Mouse (Mus musculus) MEL (cell line): ENCODE data around the gene Ttpal. TPM values are rescaled to one million over a fixed set of nuclear protein-coding genes. Genes with fewer than 3 reads are reported as not detected.

ENCODE experiments used
- DNase-seq: peaks from one replicate; pipeline ENCODE4 v3.0.0; 2011; ENCODE audit warnings: low read depth, low spot score
- H3K27ac ChIP-seq: 2 replicates; pipeline ENCODE4 v1.5.1; 2012; ENCODE audit warnings: low read depth, mild to moderate bottlenecking, control low read depth, low read length, moderate library complexity; ENCODE audit not compliant: control insufficient read depth
- H3K27me3 ChIP-seq, 2 experiments: fragments of 150-350 bp in 1 of 2; sonication (generic) in 1 of 2; 2 replicates each; pipeline ENCODE4 v1.6.1; 2012; ENCODE audit warnings: low read length in 2 of 2, mild to moderate bottlenecking in 2 of 2, improper control_type of control experiment in 1 of 2, moderate library complexity in 1 of 2; ENCODE audit not compliant: insufficient read depth in 2 of 2, control insufficient read depth in 1 of 2
- H3K36me3 ChIP-seq, 2 experiments: 2 replicates each; pipeline ENCODE4 v1.6.1; 2012 to 2014; ENCODE audit warnings: low read length in 2 of 2, improper control_type of control experiment in 1 of 2, inconsistent platforms in 1 of 2, mild to moderate bottlenecking in 1 of 2; ENCODE audit not compliant: insufficient read depth in 2 of 2, control insufficient read depth in 1 of 2
- H3K4me1 ChIP-seq, 2 experiments: fragments of 150-350 bp in 1 of 2; sonication (generic) in 1 of 2; 2 replicates each; pipeline ENCODE4 v1.6.1; 2012; ENCODE audit warnings: low read length in 2 of 2, improper control_type of control experiment in 1 of 2, mild to moderate bottlenecking in 1 of 2; ENCODE audit not compliant: insufficient read depth in 2 of 2, control insufficient read depth in 1 of 2
- H3K4me3 ChIP-seq, 2 experiments: fragments of 150-350 bp in 1 of 2; sonication (generic) in 1 of 2; 2 replicates each; pipeline ENCODE4 v1.5.1; 2012; ENCODE audit warnings: low read depth in 2 of 2, low read length in 2 of 2, mild to moderate bottlenecking in 2 of 2, moderate library complexity in 2 of 2, control low read depth in 1 of 2, improper control_type of control experiment in 1 of 2; ENCODE audit not compliant: control insufficient read depth in 1 of 2, insufficient read depth in 1 of 2
- H3K79me2 ChIP-seq: 2 replicates; pipeline ENCODE4 v1.6.1; 2012; ENCODE audit warnings: mild to moderate bottlenecking, low read length, moderate library complexity; ENCODE audit not compliant: control insufficient read depth, poor library complexity, insufficient read depth
- H3K9ac ChIP-seq: 2 replicates; pipeline ENCODE4 v1.6.1; 2012; ENCODE audit warnings: low read depth, mild to moderate bottlenecking, control low read depth, low read length, moderate library complexity; ENCODE audit not compliant: control insufficient read depth, poor library complexity, severe bottlenecking
- H3K9me3 ChIP-seq: fragments of 150-350 bp; sonication (generic); replicated peaks from 2 replicates; pipeline ENCODE4 v1.6.1; 2012; ENCODE audit warnings: mild to moderate bottlenecking, low read length, improper control_type of control experiment, moderate library complexity; ENCODE audit not compliant: insufficient read depth
- BHLHE40 ChIP-seq: IDR thresholded peaks from 2 replicates; pipeline ENCODE4 v1.6.1; 2012; ENCODE audit warnings: low read depth, mild to moderate bottlenecking, inconsistent platforms, low read length, improper control_type of control experiment, borderline replicate concordance
- CHD1 ChIP-seq: IDR thresholded peaks from 2 replicates; pipeline ENCODE4 v1.6.1; 2012; ENCODE audit warnings: low read depth, mild to moderate bottlenecking, inconsistent platforms, low read length, improper control_type of control experiment
- CHD2 ChIP-seq: IDR thresholded peaks from 2 replicates; pipeline ENCODE4 v1.6.1; 2011; ENCODE audit warnings: low read length, improper control_type of control experiment
- CTCF ChIP-seq, 3 experiments: IDR thresholded peaks in 2 of 3; conservative IDR thresholded peaks in 1 of 3; 2 replicates each; pipeline ENCODE4 v1.5.1; 2011 to 2012; ENCODE audit warnings: low read length in 3 of 3, low read depth in 2 of 3, mild to moderate bottlenecking in 2 of 3, improper control_type of control experiment in 1 of 3, inconsistent platforms in 1 of 3, mixed read lengths in 1 of 3, moderate library complexity in 1 of 3; ENCODE audit not compliant: control insufficient read depth in 1 of 3, insufficient read depth in 1 of 3, poor library complexity in 1 of 3, severe bottlenecking in 1 of 3
- ELF1 ChIP-seq: IDR thresholded peaks from 2 replicates; pipeline ENCODE4 v1.6.1; 2014; ENCODE audit warnings: low read depth, mild to moderate bottlenecking, inconsistent platforms, low read length, improper control_type of control experiment, moderate library complexity
- EP300 ChIP-seq, 2 experiments: IDR thresholded peaks; 2 replicates each; pipeline ENCODE4 v1.6.1; 2011; ENCODE audit warnings: improper control_type of control experiment in 2 of 2, low read length in 2 of 2, low read depth in 1 of 2, mild to moderate bottlenecking in 1 of 2
- ETS1 ChIP-seq: IDR thresholded peaks from 2 replicates; pipeline ENCODE4 v1.6.1; 2012; ENCODE audit warnings: low read depth, mild to moderate bottlenecking, inconsistent platforms, low read length, improper control_type of control experiment, moderate library complexity
- GABPA ChIP-seq: IDR thresholded peaks from 2 replicates; pipeline ENCODE4 v1.6.1; 2012; ENCODE audit warnings: low read depth, mild to moderate bottlenecking, inconsistent platforms, low read length, improper control_type of control experiment, moderate library complexity
- JUND ChIP-seq: IDR thresholded peaks from 2 replicates; pipeline ENCODE4 v1.6.1; 2011; ENCODE audit warnings: low read depth, mild to moderate bottlenecking, improper control_type of control experiment, low read length
- KAT2A ChIP-seq: conservative IDR thresholded peaks from 2 replicates; pipeline ENCODE4 v1.6.1; 2012; ENCODE audit warnings: low read depth, low read length, improper control_type of control experiment, inconsistent platforms
- MAFK ChIP-seq: IDR thresholded peaks from 2 replicates; pipeline ENCODE4 v1.6.1; 2011; ENCODE audit warnings: low read depth, mild to moderate bottlenecking, low read length, improper control_type of control experiment, borderline replicate concordance
- MAX ChIP-seq: IDR thresholded peaks from 2 replicates; pipeline ENCODE4 v1.6.1; 2011; ENCODE audit warnings: low read length, improper control_type of control experiment
- MEF2A ChIP-seq: IDR thresholded peaks from 2 replicates; pipeline ENCODE4 v1.6.1; 2014; ENCODE audit warnings: low read depth, mild to moderate bottlenecking, inconsistent platforms, low read length, improper control_type of control experiment; ENCODE audit not compliant: poor library complexity, insufficient replicate concordance, severe bottlenecking; ENCODE audit errors: extremely low read depth
- MYB ChIP-seq: IDR thresholded peaks from 2 replicates; pipeline ENCODE4 v1.6.1; 2011; ENCODE audit warnings: mild to moderate bottlenecking, low read depth, low read length, improper control_type of control experiment
- MYC ChIP-seq: IDR thresholded peaks from 2 replicates; pipeline ENCODE4 v1.6.1; 2011; ENCODE audit warnings: low read depth, mild to moderate bottlenecking, low read length, improper control_type of control experiment, moderate library complexity
- NRF1 ChIP-seq: IDR thresholded peaks from 2 replicates; pipeline ENCODE4 v1.6.1; 2014; ENCODE audit warnings: low read depth, mild to moderate bottlenecking, inconsistent platforms, low read length, improper control_type of control experiment, moderate library complexity; ENCODE audit not compliant: poor library complexity, insufficient read depth, severe bottlenecking
- POLR2A ChIP-seq, 2 experiments: IDR thresholded peaks; 2 replicates each; pipeline ENCODE4 v1.6.1; 2011 to 2012; ENCODE audit warnings: low read length in 2 of 2, mild to moderate bottlenecking in 2 of 2, control low read depth in 1 of 2, improper control_type of control experiment in 1 of 2, low read depth in 1 of 2, moderate library complexity in 1 of 2; ENCODE audit not compliant: control insufficient read depth in 1 of 2, insufficient read depth in 1 of 2, poor library complexity in 1 of 2
- POLR2AphosphoS2 ChIP-seq: IDR thresholded peaks from 2 replicates; pipeline ENCODE4 v1.6.1; 2011; ENCODE audit warnings: low read length, improper control_type of control experiment
- POLR2AphosphoS5 ChIP-seq: IDR thresholded peaks from 2 replicates; pipeline ENCODE4 v1.6.1; 2012; ENCODE audit warnings: low read depth, borderline replicate concordance, mild to moderate bottlenecking, inconsistent platforms, low read length, moderate library complexity, mixed read lengths
- SIN3A ChIP-seq: IDR thresholded peaks from 2 replicates; pipeline ENCODE4 v1.6.1; 2012; ENCODE audit warnings: low read length, improper control_type of control experiment, inconsistent platforms
- SMC3 ChIP-seq: IDR thresholded peaks from 2 replicates; pipeline ENCODE4 v1.6.1; 2011; ENCODE audit warnings: low read depth, low read length, improper control_type of control experiment
- TBP ChIP-seq: IDR thresholded peaks from 2 replicates; pipeline ENCODE4 v1.8.0; 2011; ENCODE audit warnings: low read depth, low read length, improper control_type of control experiment
- UBTF ChIP-seq: IDR thresholded peaks from 2 replicates; pipeline ENCODE4 v1.6.1; 2012; ENCODE audit warnings: low read depth, mild to moderate bottlenecking, inconsistent platforms, low read length, improper control_type of control experiment, moderate library complexity, borderline replicate concordance; ENCODE audit not compliant: insufficient read depth
- USF1 ChIP-seq: IDR thresholded peaks from 2 replicates; pipeline ENCODE4 v1.6.1; 2014; ENCODE audit warnings: low read depth, mild to moderate bottlenecking, inconsistent platforms, low read length, improper control_type of control experiment, moderate library complexity
- USF2 ChIP-seq, 2 experiments: IDR thresholded peaks; 2 replicates each; pipeline ENCODE4 v1.6.1; 2011 to 2012; ENCODE audit warnings: improper control_type of control experiment in 2 of 2, low read length in 2 of 2, borderline replicate concordance in 1 of 2, inconsistent platforms in 1 of 2, low read depth in 1 of 2, mild to moderate bottlenecking in 1 of 2; ENCODE audit not compliant: insufficient read depth in 1 of 2
- ZNF384 ChIP-seq: IDR thresholded peaks from 2 replicates; pipeline ENCODE4 v1.6.1; 2012; ENCODE audit warnings: low read depth, mild to moderate bottlenecking, inconsistent platforms, low read length, improper control_type of control experiment
- polyA plus RNA-seq, 2 experiments: library from polyadenylated mRNA; stranded (reverse) in 1 of 2; unstranded in 1 of 2; fragments of >175 nt in 1 of 2; fragments of >200 nt in 1 of 2; gene quantifications; 2 replicates each; pipeline versions ENCODE4 v1.2.1 to v1.2.4; 2012; ENCODE audit warnings: low replicate concordance in 2 of 2, low read depth in 1 of 2; ENCODE audit not compliant: insufficient read length in 2 of 2, insufficient read depth in 1 of 2, missing spikeins in 1 of 2
- total RNA-seq: library from RNA; depleted of rRNA; stranded (reverse); fragments of 300-350 nt; gene quantifications from 2 replicates; pipeline ENCODE4 v1.2.3, GENCODE M21; 2012

Ttpal gene
- total and polyA plus RNA-seq, 3 experiments: 18.9 to 20.4 TPM; not detected in 1

DNA sequence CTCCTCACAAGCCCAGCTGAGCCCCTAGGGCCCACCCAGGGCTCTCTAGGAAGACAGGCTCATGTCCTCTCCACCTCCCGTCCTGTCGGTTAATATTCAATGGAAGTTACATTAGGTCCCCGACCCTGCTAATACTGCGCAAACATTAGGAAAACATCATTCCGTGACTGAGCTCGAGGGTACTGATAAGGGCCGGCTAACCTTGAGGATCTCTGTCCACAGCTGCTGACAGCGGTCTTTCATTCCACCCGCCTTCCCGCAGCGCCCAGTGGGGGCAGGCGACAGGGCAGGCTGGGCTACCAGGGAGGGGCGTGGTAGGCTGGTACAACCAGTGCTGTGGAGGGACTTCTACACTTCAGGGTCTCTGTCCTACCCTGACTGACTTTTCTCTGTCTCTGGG lies 46.7 kb upstream of the Ttpal start:
- no peak overlapping the region for H3K9ac ChIP-seq
- H3K27me3 ChIP-seq: peaks cover 3 to 4% of the 10 kb centered on the region in 2 experiments; a peak in 3 of 4 replicates
- H3K9me3 ChIP-seq: no peaks in the 10 kb centered on the region
- no peak for TF ChIP-seq EP300 (IDR thresholded peaks at IDR 0.05; ENCODE audit: low read depth in 1 of 2, low read length in 2 of 2)
- no peak for TF ChIP-seq MAFK
- TF ChIP-seq GABPA: no peak
- no peak for TF ChIP-seq MAX
- TF ChIP-seq KAT2A: no peak
- TF ChIP-seq MEF2A: no peak
- TF ChIP-seq CHD2: no peak
- TF ChIP-seq POLR2AphosphoS2: no peak
- TF ChIP-seq ZNF384: no peak
- no peak for TF ChIP-seq CHD1
- no peak for TF ChIP-seq NRF1
- TF ChIP-seq BHLHE40: no peak
- TF ChIP-seq USF2 (IDR thresholded peaks at IDR 0.05; ENCODE audit: borderline replicate concordance in 1 of 2, insufficient read depth in 1 of 2, low read depth in 1 of 2, low read length in 2 of 2): no peak
- TF ChIP-seq JUND: no peak
- peaks cover 0 to 16% of the 10 kb centered on the region in 2 experiments; a peak in 2 of 4 replicates for H3K36me3 ChIP-seq
- peaks cover 6 to 20% of the 10 kb centered on the region in 2 experiments for H3K4me1 ChIP-seq
- H3K79me2 ChIP-seq: no peaks in the 10 kb centered on the region
- H3K27ac ChIP-seq: no peak overlapping the region
- DNase-seq: no peak
- no peak overlapping the region for H3K4me3 ChIP-seq

DNA sequence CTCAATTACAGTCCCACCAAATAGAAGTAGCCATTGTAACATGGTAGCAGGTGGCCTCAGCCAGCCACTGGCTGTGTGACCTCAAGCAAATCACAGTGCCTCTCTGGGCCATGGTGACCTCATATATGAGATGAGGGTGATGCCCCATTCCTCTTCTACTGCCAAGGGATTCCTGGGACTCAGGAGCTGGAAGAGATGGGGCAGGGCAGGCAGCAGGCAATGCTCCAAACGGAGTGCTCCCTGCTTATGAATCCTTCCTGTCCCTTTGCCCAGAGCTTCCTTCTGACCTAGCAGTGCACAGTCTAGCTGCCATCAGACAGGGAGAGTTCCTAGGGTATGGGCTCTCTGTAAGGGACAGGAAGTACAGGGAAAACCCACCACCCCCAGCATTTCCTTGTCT lies 43.6 kb upstream of the Ttpal start:
- no peaks in the 10 kb centered on the region for H3K79me2 ChIP-seq
- H3K27me3 ChIP-seq: peaks cover 5 to 17% of the 10 kb centered on the region in 2 experiments; a peak in 3 of 4 replicates
- TF ChIP-seq UBTF: no peak
- no peak for TF ChIP-seq MAX
- TF ChIP-seq ETS1: no peak
- TF ChIP-seq SMC3: no peak
- no peak for TF ChIP-seq CHD1
- TF ChIP-seq MAFK: no peak
- TF ChIP-seq NRF1: no peak
- no peak for TF ChIP-seq POLR2AphosphoS5
- TF ChIP-seq ELF1: no peak
- no peak for TF ChIP-seq POLR2AphosphoS2
- no peak for TF ChIP-seq MYC
- TF ChIP-seq MYB: no peak
- TF ChIP-seq JUND: no peak
- TF ChIP-seq CHD2: no peak
- TF ChIP-seq TBP: no peak
- no peak for TF ChIP-seq BHLHE40
- TF ChIP-seq SIN3A: no peak
- no peak for TF ChIP-seq USF1
- TF ChIP-seq CTCF (IDR thresholded peaks at IDR 0.05 in 2 of 3, conservative IDR thresholded peaks at IDR 0.05 in 1 of 3; ENCODE audit: control insufficient read depth in 1 of 3, insufficient read depth in 1 of 3, low read depth in 2 of 3, low read length in 3 of 3, poor library complexity in 1 of 3, severe bottlenecking in 1 of 3): no peak
- TF ChIP-seq POLR2A (IDR thresholded peaks at IDR 0.05; ENCODE audit: control insufficient read depth in 1 of 2, insufficient read depth in 1 of 2, low read depth in 1 of 2, low read length in 2 of 2, poor library complexity in 1 of 2): no peak
- no peak overlapping the region for H3K9ac ChIP-seq
- H3K4me1 ChIP-seq: no peaks in the 10 kb centered on the region
- H3K36me3 ChIP-seq: no peaks in the 10 kb centered on the region
- H3K9me3 ChIP-seq: no peaks in the 10 kb centered on the region
- H3K4me3 ChIP-seq: no peak overlapping the region
- H3K27ac ChIP-seq: no peak overlapping the region
- DNase-seq: no peak
